Comparison of ENCODE assay signal across 14 mouse cellular contexts in genomic region chr13:28724300-28724699, GRCm38 (mm10).
DNase-seq lines count a peak whose midpoint lies in the region; ATAC-seq and TF ChIP-seq lines count a peak whose summit lies in the region.
"Had no signal": no experiment of that assay in that cellular context is flagged by ENCODE, and none has a peak within 500 bp of the region (broad histone marks: within the 10 kb centered on the region; RNA-seq: fewer than 3 reads in every experiment).

No protein-coding gene starts in this region.

- DNase-seq in heart, postnatal 0 days (ENCODE audit: low spot score): peak; percentile 68
- no peak for DNase-seq in heart, postnatal 4 days
- peak; percentile 46 for DNase-seq in T-cell, adult 2 months (ENCODE audit: low spot score)
- peak; percentile 46 for DNase-seq in lung, postnatal 14 days
- no peak for DNase-seq in cerebellum, adult 2 months
- DNase-seq: cerebellum, adult 18-20 months; layer of hippocampus, postnatal 36 days had no signal

- 64% methylated on average over 3 of the region's 3 CpGs for WGBS in heart, postnatal 0 days
- 55% methylated on average over 3 of the region's 3 CpGs for WGBS in intestine, postnatal 0 days
- 85% methylated on average over 3 of the region's 3 CpGs for WGBS in forebrain, embryonic 16.5 days
- 94% methylated on average over 3 of the region's 3 CpGs for WGBS in cerebellum, adult 2 months

- no peaks in the 10 kb centered on the region for H3K9me3 ChIP-seq in heart, postnatal 0 days (replicated peaks; ENCODE audit: control insufficient read depth, low read length)
- no peaks in the 10 kb centered on the region for H3K9me3 ChIP-seq in intestine, postnatal 0 days (ENCODE audit: control insufficient read depth)
- H3K9me3 ChIP-seq in forebrain, embryonic 16.5 days (ENCODE audit: control insufficient read depth, low read length): no peaks in the 10 kb centered on the region
- H3K9me3 ChIP-seq: embryonic facial prominence, embryonic 13.5 days; forebrain, embryonic 15.5 days; limb, embryonic 15.5 days; midbrain, embryonic 10.5 days had no signal

- peak; percentile 44; the same call in 1 of the 2 replicates for ATAC-seq in heart, postnatal 0 days (ENCODE audit: insufficient read depth, low read depth)
- ATAC-seq in inflammation-experienced regulatory T-cells, adult 6 months: peak; percentile 76
- no peak for ATAC-seq in intestine, postnatal 0 days
- no peak for ATAC-seq in forebrain, embryonic 16.5 days
- ATAC-seq: forebrain, embryonic 15.5 days had no signal

- no peak for TF ChIP-seq POLR2A in cerebellum, adult 2 months (IDR thresholded peaks at IDR 0.05; ENCODE audit: borderline replicate concordance, insufficient read depth, low read length)

- H3K4me1 ChIP-seq in heart, postnatal 0 days (ENCODE audit: control insufficient read depth, insufficient read depth): peaks cover 20% of the 10 kb centered on the region
- H3K4me1 ChIP-seq in intestine, postnatal 0 days (replicated peaks; ENCODE audit: control insufficient read depth, insufficient read depth, low read length): no peaks in the 10 kb centered on the region
- peaks cover 35% of the 10 kb centered on the region for H3K4me1 ChIP-seq in forebrain, embryonic 16.5 days (replicated peaks; ENCODE audit: control insufficient read depth, insufficient read depth, low read length)
- peaks cover 4% of the 10 kb centered on the region for H3K4me1 ChIP-seq in cerebellum, adult 2 months (ENCODE audit: control insufficient read depth, insufficient read depth, low read length)

- H3K27ac ChIP-seq in heart, postnatal 0 days (ENCODE audit: low read depth): peak overlapping the region; percentile 30; the same call in 1 of the 2 replicates
- no peak overlapping the region for H3K27ac ChIP-seq in intestine, postnatal 0 days (ENCODE audit: low read depth, low read length)
- no peak overlapping the region for H3K27ac ChIP-seq in forebrain, embryonic 16.5 days (ENCODE audit: low read length)
- H3K27ac ChIP-seq in cerebellum, adult 2 months (ENCODE audit: insufficient read depth, low read length): no peak overlapping the region
- H3K27ac ChIP-seq: embryonic facial prominence, embryonic 13.5 days; forebrain, embryonic 15.5 days; limb, embryonic 15.5 days; midbrain, embryonic 10.5 days had no signal

- no peak overlapping the region for H3K4me3 ChIP-seq in heart, postnatal 0 days (ENCODE audit: low read depth, low read length)
- no peak overlapping the region for H3K4me3 ChIP-seq in intestine, postnatal 0 days (ENCODE audit: low read depth, low read length)
- H3K4me3 ChIP-seq in forebrain, embryonic 16.5 days (replicated peaks; ENCODE audit: low read length): no peak overlapping the region
- no peak overlapping the region for H3K4me3 ChIP-seq in cerebellum, adult 2 months (replicated peaks; ENCODE audit: insufficient read depth, low read depth, low read length)
- H3K4me3 ChIP-seq: embryonic facial prominence, embryonic 13.5 days; forebrain, embryonic 15.5 days; limb, embryonic 15.5 days; midbrain, embryonic 10.5 days had no signal

- TF ChIP-seq EP300 in heart, postnatal 0 days (IDR thresholded peaks at IDR 0.05; ENCODE audit: low read depth): peak; percentile 61; the same call in 1 of the 2 replicates

- no peaks in the 10 kb centered on the region for H3K27me3 ChIP-seq in heart, postnatal 0 days (ENCODE audit: control insufficient read depth, insufficient read depth, low read length)
- H3K27me3 ChIP-seq in intestine, postnatal 0 days (replicated peaks; ENCODE audit: control insufficient read depth, insufficient read depth, low read length): no peaks in the 10 kb centered on the region
- H3K27me3 ChIP-seq in forebrain, embryonic 16.5 days (replicated peaks; ENCODE audit: control insufficient read depth, insufficient read depth, low read length): no peaks in the 10 kb centered on the region
- no peaks in the 10 kb centered on the region for H3K27me3 ChIP-seq in cerebellum, adult 2 months (ENCODE audit: control insufficient read depth, insufficient read depth, low read length)
- H3K27me3 ChIP-seq: embryonic facial prominence, embryonic 13.5 days; forebrain, embryonic 15.5 days; limb, embryonic 15.5 days had no signal

- no peaks in the 10 kb centered on the region for H3K36me3 ChIP-seq in heart, postnatal 0 days (replicated peaks; ENCODE audit: control insufficient read depth, insufficient read depth, low read length)
- no peaks in the 10 kb centered on the region for H3K36me3 ChIP-seq in intestine, postnatal 0 days (ENCODE audit: control insufficient read depth, insufficient read depth)
- no peaks in the 10 kb centered on the region for H3K36me3 ChIP-seq in forebrain, embryonic 16.5 days (ENCODE audit: control insufficient read depth, insufficient read depth)
- H3K36me3 ChIP-seq: forebrain, embryonic 15.5 days; limb, embryonic 15.5 days; midbrain, embryonic 10.5 days had no signal

- no peak for TF ChIP-seq CTCF in heart, postnatal 0 days (IDR thresholded peaks at IDR 0.05; ENCODE audit: low read depth)
- no peak for TF ChIP-seq CTCF in intestine, postnatal 0 days (IDR thresholded peaks at IDR 0.05; ENCODE audit: low read depth)
- no peak for TF ChIP-seq CTCF in cerebellum, adult 2 months (IDR thresholded peaks at IDR 0.05; ENCODE audit: borderline replicate concordance, insufficient read depth, low read depth, low read length)

- H3K9ac ChIP-seq in heart, postnatal 0 days (replicated peaks; ENCODE audit: low read depth, low read length): no peak overlapping the region
- no peak overlapping the region for H3K9ac ChIP-seq in intestine, postnatal 0 days (ENCODE audit: low read depth, low read length)
- H3K9ac ChIP-seq in forebrain, embryonic 16.5 days (replicated peaks; ENCODE audit: low read depth, low read length): no peak overlapping the region
- H3K9ac ChIP-seq: embryonic facial prominence, embryonic 13.5 days; forebrain, embryonic 15.5 days; limb, embryonic 15.5 days had no signal

- no peak overlapping the region for H3K4me2 ChIP-seq in heart, postnatal 0 days (ENCODE audit: low read depth, low read length)
- no peak overlapping the region for H3K4me2 ChIP-seq in intestine, postnatal 0 days (replicated peaks; ENCODE audit: low read depth)
- no peak overlapping the region for H3K4me2 ChIP-seq in forebrain, embryonic 16.5 days (ENCODE audit: low read length)
- H3K4me2 ChIP-seq: embryonic facial prominence, embryonic 13.5 days; forebrain, embryonic 15.5 days; limb, embryonic 15.5 days had no signal

Comparison
In these comparisons a context has a peak if more than half of its experiments do, and no peak if none do; other contexts are left out.
1. DNase-seq: peak in heart, postnatal 0 days (single experiment), T-cell, adult 2 months (single experiment) and lung, postnatal 14 days (single experiment); none in heart, postnatal 4 days (single experiment) and cerebellum, adult 2 months (0 of 2).
2. ATAC-seq: peak in heart, postnatal 0 days (single experiment) and inflammation-experienced regulatory T-cells, adult 6 months (single experiment); none in intestine, postnatal 0 days (single experiment) and forebrain, embryonic 16.5 days (single experiment).